ENCODE assay signal across 16 mouse cellular contexts in genomic region chr12:71217191-71217590, GRCm38 (mm10).
DNase-seq lines count a peak whose midpoint lies in the region; ATAC-seq and TF ChIP-seq lines count a peak whose summit lies in the region.
"Had no signal": no experiment of that assay in that cellular context is flagged by ENCODE, and none has a peak within 500 bp of the region (broad histone marks: within the 10 kb centered on the region; RNA-seq: fewer than 3 reads in every experiment).

No protein-coding gene starts in this region.

- no peaks in the 10 kb centered on the region for H3K79me2 ChIP-seq in myocyte (ENCODE audit: control insufficient read depth, insufficient read depth)

- H3K4me1 ChIP-seq in heart, embryonic 12.5 days (replicated peaks) = peaks cover 14% of the 10 kb centered on the region
- H3K4me1 ChIP-seq in heart, embryonic 10.5 days = peaks cover 8% of the 10 kb centered on the region; the same call in 1 of the 2 replicates
- no peaks in the 10 kb centered on the region for H3K4me1 ChIP-seq in midbrain, embryonic 14.5 days (ENCODE audit: control insufficient read depth, insufficient read depth, low read length)
- H3K4me1 ChIP-seq in midbrain, embryonic 16.5 days (ENCODE audit: control insufficient read depth, insufficient read depth, low read length) = no peaks in the 10 kb centered on the region
- H3K4me1 ChIP-seq: midbrain, embryonic 13.5 days had no signal

- no peak for DNase-seq in heart, embryonic 10.5 days (ENCODE audit: low spot score)
- peak; percentile 9 for DNase-seq in kidney, adult 11 months
- DNase-seq in kidney, postnatal 10 days = no peak
- DNase-seq in midbrain, embryonic 14.5 days = peak; percentile 9
- DNase-seq in frontal cortex, postnatal 36 days (ENCODE audit: low spot score in 2 of 2) = no peak
- DNase-seq: right cerebral cortex, postnatal 25 days; thymus, postnatal 36 days had no signal

- 0 out of 2 replicates have a peak, but pooled peaks have one; percentile 11 for ATAC-seq in heart, embryonic 12.5 days (ENCODE audit: insufficient number of reproducible peaks, low FRiP score)
- no peak for ATAC-seq in midbrain, embryonic 14.5 days (ENCODE audit: low FRiP score, low TSS enrichment)
- ATAC-seq in midbrain, embryonic 16.5 days = no peak
- ATAC-seq: forebrain, postnatal 0 days had no signal

- 53% methylated on average over 9 of the region's 9 CpGs for WGBS in heart, embryonic 12.5 days
- WGBS in heart, embryonic 10.5 days = 72% methylated on average over 9 of the region's 9 CpGs
- WGBS in midbrain, embryonic 14.5 days = 84% methylated on average over 9 of the region's 9 CpGs
- WGBS in midbrain, embryonic 16.5 days = 77% methylated on average over 9 of the region's 9 CpGs

- H3K9me3 ChIP-seq in heart, embryonic 12.5 days (replicated peaks) = peaks cover 2% of the 10 kb centered on the region; the same call in 1 of the 2 replicates
- H3K9me3 ChIP-seq in heart, embryonic 10.5 days = no peaks in the 10 kb centered on the region
- H3K9me3 ChIP-seq in midbrain, embryonic 14.5 days (ENCODE audit: control insufficient read depth, low read length) = no peaks in the 10 kb centered on the region
- H3K9me3 ChIP-seq in midbrain, embryonic 16.5 days (replicated peaks; ENCODE audit: control insufficient read depth, low read length, poor library complexity, severe bottlenecking) = no peaks in the 10 kb centered on the region
- H3K9me3 ChIP-seq: G1E; hindbrain, embryonic 15.5 days; midbrain, embryonic 13.5 days; neural tube, embryonic 13.5 days had no signal

- H3K27ac ChIP-seq in heart, embryonic 12.5 days (ENCODE audit: poor library complexity, severe bottlenecking) = peak overlapping the region; percentile 68
- no peak overlapping the region for H3K27ac ChIP-seq in heart, embryonic 10.5 days
- H3K27ac ChIP-seq in midbrain, embryonic 14.5 days (replicated peaks; ENCODE audit: low read depth, low read length) = no peak overlapping the region
- H3K27ac ChIP-seq in midbrain, embryonic 16.5 days (ENCODE audit: low read length) = no peak overlapping the region
- H3K27ac ChIP-seq: hindbrain, embryonic 15.5 days; liver, embryonic 14.5 days; midbrain, embryonic 13.5 days had no signal

- no peak overlapping the region for H3K9ac ChIP-seq in heart, embryonic 12.5 days
- no peak overlapping the region for H3K9ac ChIP-seq in midbrain, embryonic 14.5 days (replicated peaks; ENCODE audit: low read length)
- H3K9ac ChIP-seq in midbrain, embryonic 16.5 days (ENCODE audit: low read depth, low read length) = no peak overlapping the region
- H3K9ac ChIP-seq: forebrain, postnatal 0 days; hindbrain, embryonic 15.5 days; liver, embryonic 14.5 days; midbrain, embryonic 13.5 days; neural tube, embryonic 13.5 days had no signal

- H3K4me3 ChIP-seq in heart, embryonic 12.5 days = no peak overlapping the region
- H3K4me3 ChIP-seq in heart, embryonic 10.5 days = no peak overlapping the region
- no peak overlapping the region for H3K4me3 ChIP-seq in midbrain, embryonic 14.5 days (replicated peaks; ENCODE audit: low read depth, low read length)
- H3K4me3 ChIP-seq in midbrain, embryonic 16.5 days (ENCODE audit: low read depth, low read length) = no peak overlapping the region
- no peak overlapping the region for H3K4me3 ChIP-seq in myocyte
- H3K4me3 ChIP-seq: hindbrain, embryonic 15.5 days; midbrain, embryonic 13.5 days; neural tube, embryonic 13.5 days had no signal

- no peak overlapping the region for H3K4me2 ChIP-seq in heart, embryonic 12.5 days
- no peak overlapping the region for H3K4me2 ChIP-seq in midbrain, embryonic 14.5 days (ENCODE audit: low read length)
- no peak overlapping the region for H3K4me2 ChIP-seq in midbrain, embryonic 16.5 days (ENCODE audit: low read length)
- H3K4me2 ChIP-seq in myocyte (ENCODE audit: low read depth) = no peak overlapping the region
- H3K4me2 ChIP-seq: hindbrain, embryonic 15.5 days; midbrain, embryonic 13.5 days; neural tube, embryonic 13.5 days had no signal

- TF ChIP-seq POLR2A in myocyte (IDR thresholded peaks at IDR 0.05; ENCODE audit: insufficient read length, low read depth) = no peak

- H3ac ChIP-seq in myocyte (ENCODE audit: control insufficient read depth, insufficient read length) = no peak overlapping the region

- H3K36me3 ChIP-seq in heart, embryonic 12.5 days = peaks cover 34% of the 10 kb centered on the region
- peaks cover 41% of the 10 kb centered on the region for H3K36me3 ChIP-seq in heart, embryonic 10.5 days
- peaks cover 15% of the 10 kb centered on the region for H3K36me3 ChIP-seq in midbrain, embryonic 14.5 days (ENCODE audit: control insufficient read depth, insufficient read depth, low read length)
- 0 out of 2 replicates have a peak, but pooled peaks cover under 1% of the 10 kb centered on the region for H3K36me3 ChIP-seq in midbrain, embryonic 16.5 days (ENCODE audit: control insufficient read depth, insufficient read depth, low read length)
- H3K36me3 ChIP-seq in myocyte (ENCODE audit: control insufficient read depth, insufficient read depth) = no peaks in the 10 kb centered on the region

- H3K27me3 ChIP-seq in heart, embryonic 12.5 days (replicated peaks) = no peaks in the 10 kb centered on the region
- H3K27me3 ChIP-seq in heart, embryonic 10.5 days (ENCODE audit: insufficient read depth, poor library complexity, severe bottlenecking) = no peaks in the 10 kb centered on the region
- H3K27me3 ChIP-seq in midbrain, embryonic 14.5 days (ENCODE audit: control insufficient read depth, insufficient read depth, low read length) = no peaks in the 10 kb centered on the region
- no peaks in the 10 kb centered on the region for H3K27me3 ChIP-seq in midbrain, embryonic 16.5 days (ENCODE audit: control insufficient read depth, insufficient read depth, low read depth, low read length)
- no peaks in the 10 kb centered on the region for H3K27me3 ChIP-seq in myocyte (ENCODE audit: control insufficient read depth, insufficient read depth, insufficient read length)
- H3K27me3 ChIP-seq: hindbrain, embryonic 15.5 days; midbrain, embryonic 13.5 days; neural tube, embryonic 13.5 days had no signal

TF ChIP-seq in myocyte, 11 proteins besides CTCF, POLR2A, EP300 and RAD21:
- TF ChIP-seq SRF (IDR thresholded peaks at IDR 0.05; ENCODE audit: control insufficient read depth, insufficient read length, low read depth) (no peak), POLR2AphosphoS2 (IDR thresholded peaks at IDR 0.05; ENCODE audit: insufficient read length, low read depth) (no peak), MYOG (IDR thresholded peaks at IDR 0.05; ENCODE audit: control insufficient read depth in 1 of 3, insufficient read depth in 1 of 3, insufficient read length in 2 of 3, low read depth in 2 of 3) (peak in 1 of 3 experiments; percentile 67), MYOD1 (IDR thresholded peaks at IDR 0.05; ENCODE audit: control insufficient read depth in 1 of 3, insufficient read length in 2 of 3, low read depth in 2 of 3) (peak in 2 of 3 experiments; percentile 35 to 36), REST (IDR thresholded peaks at IDR 0.05; ENCODE audit: insufficient read depth, insufficient read length) (no peak)

Comparison
In these comparisons a context has a peak if more than half of its experiments do, and no peak if none do; other contexts are left out.
1. DNase-seq: peak in kidney, adult 11 months (single experiment) and midbrain, embryonic 14.5 days (single experiment); none in heart, embryonic 10.5 days (single experiment), kidney, postnatal 10 days (single experiment) and frontal cortex, postnatal 36 days (0 of 2).